Mouse (Mus musculus) kidney, embryonic 16.5 days (tissue): Measurements from ENCODE around the gene Ktn1. TPM values are rescaled to one million over a fixed set of nuclear protein-coding genes. Genes with fewer than 3 reads are reported as not detected.

Experiments used
- ATAC-seq: fragments of 200-750 bp; cut with Nextera tagmentation; 2 replicates; pipeline ENCODE4 v1.8.0; 2017; ENCODE audit warnings: moderate TSS enrichment; ENCODE audit not compliant: low FRiP score, low TSS enrichment
- H3K27ac ChIP-seq: fragments of 300-500 bp; sonication (generic); 2 replicates; pipeline ENCODE4 v1.5.1; 2014; ENCODE audit warnings: low read length
- H3K27me3 ChIP-seq: fragments of 300-500 bp; sonication (generic); 2 replicates; pipeline ENCODE4 v1.6.1; 2014; ENCODE audit warnings: low read length, control low read depth, mixed read lengths; ENCODE audit not compliant: insufficient read depth
- H3K36me3 ChIP-seq: fragments of 300-500 bp; sonication (generic); 2 replicates; pipeline ENCODE4 v1.6.1; 2014; ENCODE audit warnings: low read length, control low read depth, mixed read lengths; ENCODE audit not compliant: insufficient read depth
- H3K4me1 ChIP-seq: fragments of 300-500 bp; sonication (generic); 2 replicates; pipeline ENCODE4 v1.6.1; 2014; ENCODE audit warnings: low read length, control low read depth, mixed read lengths; ENCODE audit not compliant: insufficient read depth
- H3K4me2 ChIP-seq: fragments of 300-500 bp; sonication (generic); replicated peaks from 2 replicates; pipeline ENCODE4 v1.6.1; 2014; ENCODE audit warnings: low read depth, low read length
- H3K4me3 ChIP-seq: fragments of 300-500 bp; sonication (generic); 2 replicates; pipeline ENCODE4 v1.5.1; 2014; ENCODE audit warnings: mild to moderate bottlenecking, low read length
- H3K9ac ChIP-seq: fragments of 300-500 bp; sonication (generic); replicated peaks from 2 replicates; pipeline ENCODE4 v1.6.1; 2014; ENCODE audit warnings: low read length
- H3K9me3 ChIP-seq: fragments of 300-500 bp; sonication (generic); 2 replicates; pipeline ENCODE4 v1.6.1; 2016; ENCODE audit warnings: low read length, control low read depth
- WGBS: fragments of 180-500 bp; shearing (Covaris S2); extraction: QIAGEN DNeasy Blood & Tissue Kit; methylation state at CpG from one replicate; pipeline ENCODE4 v1.1.7; 2014; 5-methylcytosine and 5-hydroxymethylcytosine counted together
- polyA plus RNA-seq: library from polyadenylated mRNA; unstranded; fragments of >200 nt; fragmentation: Nextera tagmentation; extraction: Ambion mirVana; gene quantifications from 2 replicates; pipeline ENCODE4 v1.2.1, GENCODE M21; 2015

Ktn1 gene
- polyA plus RNA-seq = 52.1 and 63.1 TPM in 2 replicates

DNA sequence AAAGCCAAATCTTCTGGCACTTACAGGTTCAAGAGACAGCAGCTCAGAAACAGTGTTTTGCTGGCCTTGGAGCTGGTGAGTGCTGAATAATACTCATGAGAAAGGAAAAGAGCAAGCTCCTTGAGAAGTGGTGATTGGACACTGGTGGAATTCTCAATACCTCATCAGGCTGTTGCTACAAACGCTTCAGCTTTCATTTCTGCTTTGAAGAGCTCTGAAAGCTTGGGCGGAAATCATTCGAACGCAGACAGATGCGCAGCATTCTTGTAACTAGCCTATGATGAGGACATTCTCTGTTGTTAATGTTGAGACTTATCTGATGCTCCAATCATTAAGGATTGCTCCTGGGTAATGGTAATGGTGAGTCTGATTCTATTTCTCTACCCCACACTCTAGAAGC, at the start of gene Ktn1:
Ktn1 (plus strand) TSS at position 231 of the 400 bp plus-strand sequence.
- Histone ChIP-seq H3K4me2 (peak within 1 kb of the TSS; percentile 61), H3K36me3 (no peaks in the 10 kb centered on the region), H3K27me3 (no peaks in the 10 kb centered on the region), H3K9me3 (no peaks in the 10 kb centered on the region), H3K9ac (peak within 1 kb of the TSS; percentile 95), H3K4me1 (peaks cover 16% of the 10 kb centered on the region), H3K4me3 (peak within 1 kb of the TSS; percentile 97), H3K27ac (peak within 1 kb of the TSS; percentile 98)
- ATAC-seq = no peak
- 42% methylated on average over 5 of the region's 5 CpGs for WGBS

DNA sequence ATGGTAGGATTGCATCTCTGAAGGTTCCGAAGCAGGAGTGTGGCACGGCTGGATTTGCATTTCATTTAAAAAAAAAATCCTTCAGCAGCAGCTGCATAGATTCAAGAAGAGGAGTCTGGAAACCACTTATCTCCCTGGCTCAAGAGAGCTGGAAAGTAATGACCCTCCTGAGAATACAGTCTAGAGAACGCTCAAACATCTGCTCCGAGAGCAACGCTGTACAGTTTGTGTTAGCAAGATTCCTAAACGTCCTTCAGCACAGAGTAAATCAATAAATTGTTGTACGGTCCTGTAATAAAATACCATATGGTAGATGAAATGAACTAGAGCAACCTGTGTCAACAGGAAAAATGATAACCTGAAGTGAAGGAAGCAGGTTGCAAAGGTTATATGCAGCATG, 35.0 kb upstream of the Ktn1 start:
- WGBS = 56% methylated on average over 7 of the region's 7 CpGs
- H3K9me3 ChIP-seq = no peaks in the 10 kb centered on the region
- H3K4me3 ChIP-seq = no peak overlapping the region
- no peaks in the 10 kb centered on the region for H3K27me3 ChIP-seq
- no peak for ATAC-seq
- no peak overlapping the region for H3K27ac ChIP-seq
- no peak overlapping the region for H3K4me2 ChIP-seq
- no peaks in the 10 kb centered on the region for H3K36me3 ChIP-seq
- no peaks in the 10 kb centered on the region for H3K4me1 ChIP-seq
- no peak overlapping the region for H3K9ac ChIP-seq

DNA sequence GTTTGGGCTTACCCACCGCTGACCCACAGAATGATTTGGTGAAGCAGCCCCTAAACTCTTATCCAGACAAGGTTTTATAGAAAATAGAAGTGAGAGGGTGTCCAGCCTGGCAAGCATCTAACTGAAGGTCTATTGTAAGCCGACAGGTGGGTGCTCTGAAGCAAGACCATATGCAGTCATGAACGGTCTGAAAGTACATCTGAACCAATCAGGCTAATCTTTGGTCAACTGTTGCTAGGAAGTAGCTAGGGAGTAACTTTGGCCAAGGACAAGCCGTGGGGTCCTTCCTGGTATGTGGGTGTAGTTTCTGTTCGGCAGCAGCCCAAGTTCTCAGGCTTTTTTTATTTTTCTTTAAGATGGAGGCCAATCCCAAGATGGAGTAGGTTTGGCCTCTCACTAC, 29.4 kb upstream of the Ktn1 start:
- Histone ChIP-seq H3K27me3 (no peaks in the 10 kb centered on the region), H3K27ac (no peak overlapping the region), H3K4me1 (no peaks in the 10 kb centered on the region), H3K36me3 (no peaks in the 10 kb centered on the region), H3K9ac (no peak overlapping the region), H3K4me3 (no peak overlapping the region), H3K9me3 (no peaks in the 10 kb centered on the region), H3K4me2 (no peak overlapping the region)
- 60% methylated on average over 5 of the region's 5 CpGs for WGBS
- ATAC-seq = peak; percentile 27; the same call in 1 of the 2 replicates

DNA sequence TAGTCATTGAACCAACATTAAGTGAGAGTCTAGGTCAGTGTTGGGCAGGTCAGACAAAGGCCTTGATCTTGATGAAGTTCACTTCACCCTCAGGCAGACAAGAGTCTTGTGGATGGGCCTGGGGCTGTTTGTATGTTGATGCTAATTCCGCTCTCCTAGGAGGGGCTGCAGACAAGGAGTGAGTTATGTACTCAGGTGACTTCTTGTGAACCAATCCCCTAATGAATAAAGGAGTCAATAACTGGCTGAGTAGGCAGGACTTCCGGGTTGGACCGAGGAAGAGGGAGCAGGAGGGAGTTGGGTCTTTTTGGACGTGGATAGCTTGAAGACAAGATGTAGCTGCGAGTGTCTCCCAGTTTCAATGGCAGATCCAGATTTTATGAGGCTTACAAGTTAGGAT, 26.3 kb upstream of the Ktn1 start:
- H3K36me3 ChIP-seq = no peaks in the 10 kb centered on the region
- 86% methylated on average over 5 of the region's 5 CpGs for WGBS
- ATAC-seq = no peak
- no peak overlapping the region for H3K4me2 ChIP-seq
- H3K4me1 ChIP-seq = peaks cover 8% of the 10 kb centered on the region; the same call in 1 of the 2 replicates
- H3K9me3 ChIP-seq = no peaks in the 10 kb centered on the region
- no peak overlapping the region for H3K27ac ChIP-seq
- no peaks in the 10 kb centered on the region for H3K27me3 ChIP-seq
- no peak overlapping the region for H3K9ac ChIP-seq
- no peak overlapping the region for H3K4me3 ChIP-seq

DNA sequence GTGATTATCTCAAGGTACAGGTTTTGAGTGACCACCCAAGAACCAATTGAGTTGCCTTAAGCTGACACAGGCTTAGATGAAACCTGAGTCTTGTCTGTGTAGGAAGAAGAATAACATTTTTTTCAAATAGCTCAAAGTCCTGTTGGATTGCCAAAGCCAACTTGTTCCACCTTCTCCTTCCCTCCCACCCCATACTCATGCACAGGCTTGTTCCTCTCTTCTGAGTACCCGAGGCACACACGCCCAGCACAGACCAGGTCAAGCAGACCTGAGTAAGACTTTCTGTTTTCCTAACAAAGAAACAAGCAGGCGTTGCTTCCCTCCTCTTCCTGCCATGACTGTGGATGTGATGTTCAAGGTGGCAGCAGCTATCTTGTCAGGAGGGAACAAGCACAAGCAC, 23.4 kb upstream of the Ktn1 start:
- ATAC-seq = no peak
- H3K9me3 ChIP-seq = no peaks in the 10 kb centered on the region
- peak overlapping the region; percentile 21; the same call in 1 of the 2 replicates for H3K4me3 ChIP-seq
- peak overlapping the region; percentile 26 for H3K4me2 ChIP-seq
- 58% methylated on average over 3 of the region's 3 CpGs for WGBS
- no peaks in the 10 kb centered on the region for H3K27me3 ChIP-seq
- H3K36me3 ChIP-seq = no peaks in the 10 kb centered on the region
- no peak overlapping the region for H3K9ac ChIP-seq
- H3K4me1 ChIP-seq = peaks cover 8% of the 10 kb centered on the region; the same call in 1 of the 2 replicates
- no peak overlapping the region for H3K27ac ChIP-seq

DNA sequence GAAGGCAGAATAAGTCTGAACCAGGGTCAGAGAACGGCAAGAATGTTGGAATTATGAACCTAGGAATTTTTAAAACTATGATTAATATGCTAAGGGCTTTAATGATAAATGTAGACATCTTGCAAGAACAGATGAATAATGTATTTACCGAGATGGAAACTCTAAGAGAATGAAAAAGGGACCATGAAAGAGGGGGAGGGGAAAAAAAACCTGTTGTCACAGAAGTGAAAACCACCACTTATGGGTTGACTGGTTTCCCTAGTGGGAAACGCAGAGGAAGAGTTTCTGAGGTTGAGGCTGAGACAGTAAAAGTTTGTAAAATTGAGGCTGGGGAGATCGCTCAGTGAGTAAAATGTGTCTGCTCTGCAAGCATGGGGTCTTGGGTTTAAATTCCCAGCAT, 22.1 kb upstream of the Ktn1 start:
- ATAC-seq = no peak
- no peaks in the 10 kb centered on the region for H3K27me3 ChIP-seq

DNA sequence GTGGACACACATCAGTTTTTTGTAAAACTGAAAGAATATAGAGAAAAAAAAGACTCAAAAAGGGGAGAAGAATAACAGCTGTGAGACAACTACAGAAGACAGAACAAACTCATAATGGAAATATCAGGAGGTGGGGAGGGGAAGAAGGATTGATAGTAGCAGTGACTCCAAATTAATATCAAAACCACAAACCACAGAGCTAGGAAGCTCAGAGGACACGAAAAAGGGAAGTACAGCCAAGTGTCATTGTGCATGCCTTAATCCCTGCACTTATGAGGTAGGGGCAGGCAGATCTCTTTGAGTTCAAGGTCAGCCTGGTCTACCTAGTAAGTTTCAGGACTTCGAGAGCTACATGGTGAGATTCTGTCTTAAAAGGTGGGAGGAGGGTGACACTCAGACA, 21.4 kb upstream of the Ktn1 start:
- no peaks in the 10 kb centered on the region for H3K36me3 ChIP-seq
- no peak for ATAC-seq
- no peak overlapping the region for H3K9ac ChIP-seq

More for the DNA sequence above, 22.1 kb upstream of the Ktn1 start:
- H3K4me2 ChIP-seq = no peak overlapping the region
- no peak overlapping the region for H3K27ac ChIP-seq
- H3K9ac ChIP-seq = no peak overlapping the region
- no peak overlapping the region for H3K4me3 ChIP-seq
- no peaks in the 10 kb centered on the region for H3K36me3 ChIP-seq
- H3K4me1 ChIP-seq = peaks cover 8% of the 10 kb centered on the region; the same call in 1 of the 2 replicates
- H3K9me3 ChIP-seq = no peaks in the 10 kb centered on the region
- 89% methylated on average over 4 of the region's 4 CpGs for WGBS

DNA sequence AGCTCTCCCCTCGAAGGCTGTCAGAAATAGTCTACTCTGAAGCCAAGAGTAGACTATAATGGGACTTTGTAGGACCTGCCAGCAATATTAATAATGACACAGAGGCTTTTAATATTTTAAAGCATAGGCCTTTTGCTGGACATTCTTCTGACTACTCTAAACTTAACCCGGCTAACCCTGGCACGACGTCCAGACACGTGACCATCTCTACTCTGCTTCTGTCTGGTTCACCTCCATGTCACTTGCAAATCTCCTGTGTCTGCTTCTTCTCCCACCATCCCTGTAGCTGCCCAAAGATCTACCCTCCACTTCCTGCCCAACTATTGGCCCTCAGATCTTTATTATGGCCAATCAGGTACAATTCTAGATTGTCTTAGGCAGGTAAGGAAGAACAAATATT, 20.9 kb upstream of the Ktn1 start:
- Histone ChIP-seq H3K4me3 (no peak overlapping the region), H3K4me1 (peaks cover 8% of the 10 kb centered on the region; the same call in 1 of the 2 replicates), H3K9ac (no peak overlapping the region), H3K36me3 (no peaks in the 10 kb centered on the region), H3K9me3 (no peaks in the 10 kb centered on the region), H3K27ac (no peak overlapping the region), H3K27me3 (no peaks in the 10 kb centered on the region), H3K4me2 (no peak overlapping the region)
- no peak for ATAC-seq
- WGBS = 85% methylated on average over 5 of the region's 5 CpGs

More for the DNA sequence above, 21.4 kb upstream of the Ktn1 start:
- no peaks in the 10 kb centered on the region for H3K9me3 ChIP-seq
- H3K4me2 ChIP-seq = no peak overlapping the region
- no peaks in the 10 kb centered on the region for H3K27me3 ChIP-seq
- WGBS = 68% methylated on average over 2 of the region's 2 CpGs
- H3K27ac ChIP-seq = no peak overlapping the region
- no peak overlapping the region for H3K4me3 ChIP-seq
- H3K4me1 ChIP-seq = peaks cover 8% of the 10 kb centered on the region; the same call in 1 of the 2 replicates

DNA sequence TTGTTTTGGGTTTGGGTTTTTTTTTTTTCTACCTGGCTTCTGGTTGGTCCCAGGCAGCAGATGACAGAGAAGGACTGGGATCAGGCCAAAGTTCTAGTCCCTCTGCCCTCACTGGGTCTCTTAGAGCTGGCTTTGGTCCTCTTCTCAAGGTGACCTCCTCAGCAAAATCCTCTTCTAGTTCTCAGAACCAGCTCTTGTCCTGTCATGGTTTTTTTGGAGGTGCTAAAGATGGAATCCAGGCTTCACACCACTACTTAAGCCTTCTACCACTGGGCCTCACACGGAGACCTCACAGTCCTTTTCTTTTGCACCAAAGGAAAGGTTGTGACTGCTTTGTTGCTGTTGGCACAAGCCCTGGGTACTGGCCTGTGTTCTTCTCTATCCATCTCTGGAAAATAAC, 15.8 kb upstream of the Ktn1 start:
- H3K9ac ChIP-seq = no peak overlapping the region
- H3K4me3 ChIP-seq = no peak overlapping the region
- no peaks in the 10 kb centered on the region for H3K27me3 ChIP-seq
- peaks cover 17% of the 10 kb centered on the region for H3K4me1 ChIP-seq
- WGBS = 75% methylated on average over 1 of the region's 1 CpGs
- H3K4me2 ChIP-seq = no peak overlapping the region
- no peaks in the 10 kb centered on the region for H3K9me3 ChIP-seq
- no peak for ATAC-seq
- no peaks in the 10 kb centered on the region for H3K36me3 ChIP-seq
- H3K27ac ChIP-seq = no peak overlapping the region

DNA sequence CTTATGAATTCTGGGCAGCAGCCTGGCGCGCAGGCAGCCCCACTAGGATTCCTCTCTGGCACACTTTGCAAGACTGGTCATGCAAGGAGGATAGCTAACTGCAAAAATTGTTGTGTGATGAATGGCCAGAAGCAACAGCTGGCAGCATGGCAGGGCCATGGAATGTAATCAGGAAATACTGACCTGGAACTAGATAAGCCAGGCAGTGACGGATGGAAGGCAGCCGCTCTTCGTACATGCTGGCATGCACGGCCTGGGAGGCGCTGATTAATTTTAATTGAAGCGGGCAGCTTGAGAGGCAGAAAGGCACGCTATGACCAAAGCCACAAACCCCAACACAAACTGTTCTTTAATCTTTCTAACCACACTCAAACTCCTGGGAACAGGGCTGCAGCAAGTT, 13.8 kb upstream of the Ktn1 start:
- 18% methylated on average over 9 of the region's 9 CpGs for WGBS
- H3K36me3 ChIP-seq = no peaks in the 10 kb centered on the region
- peak; percentile 79 for ATAC-seq
- peak overlapping the region; percentile 1; the same call in 1 of the 2 replicates for H3K4me2 ChIP-seq
- H3K27me3 ChIP-seq = no peaks in the 10 kb centered on the region
- no peaks in the 10 kb centered on the region for H3K9me3 ChIP-seq
- peaks cover 17% of the 10 kb centered on the region for H3K4me1 ChIP-seq
- H3K9ac ChIP-seq = 0 out of 2 replicates have a peak overlapping the region, but pooled peaks have one; percentile 20
- no peak overlapping the region for H3K4me3 ChIP-seq
- H3K27ac ChIP-seq = peak overlapping the region; percentile 59
